Mouse (Mus musculus): Measurements from ENCODE around the gene Gm42421. TPM values are rescaled to one million over a fixed set of nuclear protein-coding genes. Genes with fewer than 3 reads are reported as not detected.

Gm42421 gene
- 1.2 and 1.9 TPM in 2 replicates for polyA plus RNA-seq (2016; fragmentation: Nextera tagmentation; extraction: Ambion mirVana)

DNA sequence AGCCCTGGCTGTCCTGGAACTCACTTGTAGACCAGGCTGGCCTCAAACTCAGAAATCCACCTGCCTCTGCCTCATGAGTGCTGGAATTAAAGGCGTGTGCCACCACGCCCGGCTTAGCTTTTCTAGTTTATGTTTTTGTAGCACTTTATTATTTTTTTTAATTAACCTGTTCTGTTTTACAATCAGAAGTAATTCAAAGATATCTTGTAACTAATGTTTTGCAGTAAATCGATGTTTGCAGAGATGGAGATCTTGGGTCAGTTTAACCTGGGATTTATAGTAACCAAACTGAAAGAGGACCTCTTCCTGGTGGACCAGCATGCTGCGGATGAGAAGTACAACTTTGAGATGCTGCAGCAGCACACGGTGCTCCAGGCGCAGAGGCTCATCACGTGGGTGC lies at the start of gene Gm42421:
Gene Gm42421 (plus strand): TSS at position 301 of the 400 bp plus-strand sequence.
- no peak for ATAC-seq (ENCODE audit: low FRiP score)
- Histone ChIP-seq H3K27me3 (no peaks in the 10 kb centered on the region), H3K4me1 (no peaks in the 10 kb centered on the region), H3K27ac (no peak within 1 kb of the TSS), H3K9me3 (replicated peaks) (no peaks in the 10 kb centered on the region), H3K36me3 (peaks cover 88% of the 10 kb centered on the region), H3K9ac (no peak within 1 kb of the TSS), H3K4me3 (no peak within 1 kb of the TSS), H3K4me2 (replicated peaks) (no peak within 1 kb of the TSS)
- 95% methylated on average over 8 of the region's 8 CpGs for WGBS

- Histone ChIP-seq H3K4me1 (no peaks in the 10 kb centered on the region), H3K9ac (no peak overlapping the region), H3K36me3 (peaks cover 94% of the 10 kb centered on the region), H3K27ac (no peak overlapping the region), H3K4me3 (no peak overlapping the region), H3K27me3 (no peaks in the 10 kb centered on the region), H3K9me3 (replicated peaks) (0 out of 2 replicates have a peak, but pooled peaks cover 7% of the 10 kb centered on the region), H3K4me2 (replicated peaks) (no peak overlapping the region)
- no peak for ATAC-seq (ENCODE audit: low FRiP score)
- 98% methylated on average over 3 of the region's 3 CpGs for WGBS
These were observed 42.7 kb upstream of the Gm42421 start for GRCm38 (mm10) chr5:143885274-143885673.

DNA sequence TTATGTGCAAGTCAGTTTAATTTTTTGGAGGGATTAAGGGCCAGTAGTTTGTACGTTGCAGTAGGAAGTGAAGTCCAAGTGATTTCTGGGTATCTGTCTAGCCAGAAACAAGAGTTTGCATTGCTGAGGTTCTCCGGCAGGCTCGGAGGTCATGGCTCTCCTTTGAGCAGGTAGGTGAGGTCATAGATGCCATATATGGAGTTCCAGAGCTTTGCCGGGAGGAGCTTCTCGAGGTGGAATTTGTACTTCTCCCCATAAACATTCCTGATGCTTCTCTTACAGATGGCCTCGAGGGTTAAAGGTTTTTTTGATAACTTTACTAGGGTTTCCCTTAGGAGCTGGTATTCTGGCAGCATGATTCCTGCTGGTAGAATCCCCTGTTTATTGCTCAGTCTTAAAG lies 37.2 kb upstream of the Gm42421 start:
- no peak for ATAC-seq (ENCODE audit: low FRiP score)
- 0 out of 2 replicates have a peak, but pooled peaks cover 4% of the 10 kb centered on the region for H3K9me3 ChIP-seq (replicated peaks)
- no peaks in the 10 kb centered on the region for H3K4me1 ChIP-seq
- no peak overlapping the region for H3K27ac ChIP-seq
- H3K4me3 ChIP-seq = no peak overlapping the region
- WGBS = 97% methylated on average over 6 of the region's 6 CpGs
- H3K4me2 ChIP-seq (replicated peaks) = no peak overlapping the region
- H3K27me3 ChIP-seq = no peaks in the 10 kb centered on the region
- no peak overlapping the region for H3K9ac ChIP-seq
- peaks cover 90% of the 10 kb centered on the region for H3K36me3 ChIP-seq

- Histone ChIP-seq H3K9me3 (replicated peaks) (no peaks in the 10 kb centered on the region), H3K4me1 (no peaks in the 10 kb centered on the region), H3K9ac (no peak overlapping the region), H3K27ac (no peak overlapping the region), H3K4me2 (replicated peaks) (no peak overlapping the region), H3K27me3 (no peaks in the 10 kb centered on the region), H3K36me3 (peaks cover 85% of the 10 kb centered on the region), H3K4me3 (no peak overlapping the region)
- ATAC-seq (ENCODE audit: low FRiP score) = no peak
- 84% methylated on average over 9 of the region's 9 CpGs for WGBS
These were observed 35.6 kb upstream of the Gm42421 start for GRCm38 (mm10) chr5:143892255-143892886.

DNA sequence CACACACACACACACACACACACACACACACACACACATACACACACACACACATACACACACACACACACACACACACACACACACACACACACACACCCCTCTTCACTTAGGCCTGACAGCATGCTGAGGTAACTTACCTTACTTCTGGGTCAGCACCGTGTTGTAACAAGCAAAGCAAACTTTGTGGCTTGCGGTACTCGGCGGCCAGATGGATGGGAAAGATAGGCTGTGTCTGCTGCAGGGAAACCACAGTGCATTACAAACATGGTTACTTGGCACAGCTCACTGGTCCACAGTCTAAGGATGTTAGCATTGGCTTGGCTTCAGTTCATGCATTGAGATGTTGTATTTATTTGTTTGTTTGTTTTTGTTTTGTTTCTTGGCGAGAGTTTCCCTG lies 34.6 kb upstream of the Gm42421 start:
- Histone ChIP-seq H3K4me3 (no peak overlapping the region), H3K27ac (no peak overlapping the region), H3K4me2 (replicated peaks) (no peak overlapping the region), H3K36me3 (peaks cover 86% of the 10 kb centered on the region), H3K9ac (no peak overlapping the region), H3K27me3 (no peaks in the 10 kb centered on the region), H3K4me1 (no peaks in the 10 kb centered on the region), H3K9me3 (replicated peaks) (no peaks in the 10 kb centered on the region)
- WGBS = 85% methylated on average over 5 of the region's 5 CpGs
- no peak for ATAC-seq (ENCODE audit: low FRiP score)

GRCm38 (mm10) chr5:143897635-143898330 lies 30.2 kb upstream of the Gm42421 start, which contains the start of gene Ankrd61:
Ankrd61 (minus strand) TSS chr5:143897685.
- Histone ChIP-seq H3K36me3 (peaks cover 88% of the 10 kb centered on the region), H3K4me2 (replicated peaks) (no peak within 1 kb of the TSS), H3K4me3 (no peak within 1 kb of the TSS), H3K27me3 (no peaks in the 10 kb centered on the region), H3K9ac (no peak within 1 kb of the TSS), H3K9me3 (replicated peaks) (no peaks in the 10 kb centered on the region), H3K27ac (no peak within 1 kb of the TSS), H3K4me1 (no peaks in the 10 kb centered on the region)
- WGBS = 90% methylated on average over 14 of the region's 14 CpGs
- ATAC-seq (ENCODE audit: low FRiP score) = no peak

GRCm38 (mm10) chr5:143902111-143902510 lies 25.9 kb upstream of the Gm42421 start:
- Histone ChIP-seq H3K4me1 (no peaks in the 10 kb centered on the region), H3K9ac (no peak overlapping the region), H3K27ac (no peak overlapping the region), H3K36me3 (peaks cover 94% of the 10 kb centered on the region), H3K27me3 (no peaks in the 10 kb centered on the region), H3K4me3 (no peak overlapping the region), H3K9me3 (replicated peaks) (no peaks in the 10 kb centered on the region), H3K4me2 (replicated peaks) (no peak overlapping the region)
- WGBS = 86% methylated on average over 3 of the region's 3 CpGs
- ATAC-seq (ENCODE audit: low FRiP score) = no peak

DNA sequence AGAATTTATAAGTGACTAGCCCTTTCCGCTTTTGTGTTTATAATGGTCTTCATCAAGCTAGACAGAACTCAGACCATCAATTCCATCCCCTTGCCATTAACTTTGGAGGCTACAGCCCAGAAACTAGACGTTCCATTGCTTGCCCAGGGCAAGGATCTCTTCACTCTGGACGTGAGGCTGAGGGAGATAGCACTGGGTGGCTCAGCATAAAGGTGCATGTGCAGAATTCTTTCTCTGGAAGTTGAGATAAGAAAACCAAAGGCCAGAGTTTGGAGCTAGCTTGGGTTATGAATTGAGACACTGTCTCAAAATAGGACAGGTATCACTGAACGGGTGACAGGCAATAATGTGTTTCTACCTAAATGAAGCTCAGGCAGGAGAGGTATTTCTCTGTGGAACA lies 24.2 kb upstream of the Gm42421 start:
- Histone ChIP-seq H3K4me3 (no peak overlapping the region), H3K4me2 (replicated peaks) (no peak overlapping the region), H3K9me3 (replicated peaks) (no peaks in the 10 kb centered on the region), H3K9ac (no peak overlapping the region), H3K36me3 (peaks cover 82% of the 10 kb centered on the region), H3K27ac (no peak overlapping the region), H3K4me1 (peaks cover 16% of the 10 kb centered on the region), H3K27me3 (no peaks in the 10 kb centered on the region)
- 95% methylated on average over 4 of the region's 4 CpGs for WGBS
- no peak for ATAC-seq (ENCODE audit: low FRiP score)

- 88% methylated on average over 8 of the region's 8 CpGs for WGBS
- no peak for ATAC-seq (ENCODE audit: low FRiP score)
- Histone ChIP-seq H3K27ac (no peak overlapping the region), H3K4me1 (peaks cover 26% of the 10 kb centered on the region), H3K27me3 (no peaks in the 10 kb centered on the region), H3K4me3 (no peak overlapping the region), H3K9me3 (replicated peaks) (no peaks in the 10 kb centered on the region), H3K36me3 (peaks cover 56% of the 10 kb centered on the region), H3K4me2 (replicated peaks) (no peak overlapping the region), H3K9ac (no peak overlapping the region)
These were observed 21.5 kb upstream of the Gm42421 start for GRCm38 (mm10) chr5:143906429-143906828.

DNA sequence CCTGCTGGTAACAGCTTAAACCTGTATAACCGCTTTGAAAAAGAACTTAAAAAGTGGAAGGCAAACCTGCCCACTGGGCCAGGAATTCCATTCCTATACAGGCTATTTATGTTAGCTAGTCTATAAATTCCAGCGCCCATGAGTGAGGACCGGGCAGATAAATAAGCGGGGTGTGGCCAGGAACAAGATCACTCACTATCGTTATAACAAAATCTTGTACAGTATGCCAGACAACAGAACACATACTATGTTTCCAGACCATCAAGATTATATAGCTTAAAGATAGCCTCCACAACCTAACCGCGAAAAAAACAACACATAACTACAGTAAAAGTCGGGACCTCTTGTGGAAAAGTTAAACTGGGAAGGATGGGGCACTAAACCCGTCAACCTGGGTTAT lies 19.0 kb upstream of the Gm42421 start:
- peak overlapping the region; percentile 80 for H3K4me2 ChIP-seq (replicated peaks)
- H3K9me3 ChIP-seq (replicated peaks) = no peaks in the 10 kb centered on the region
- H3K27me3 ChIP-seq = no peaks in the 10 kb centered on the region
- peak overlapping the region; percentile 77 for H3K27ac ChIP-seq
- peak overlapping the region; percentile 64 for H3K9ac ChIP-seq
- H3K36me3 ChIP-seq = peaks cover 37% of the 10 kb centered on the region
- H3K4me1 ChIP-seq = peaks cover 26% of the 10 kb centered on the region
- WGBS = 3% methylated on average over 9 of the region's 9 CpGs
- peak overlapping the region; percentile 68 for H3K4me3 ChIP-seq
- ATAC-seq (ENCODE audit: low FRiP score) = no peak

DNA sequence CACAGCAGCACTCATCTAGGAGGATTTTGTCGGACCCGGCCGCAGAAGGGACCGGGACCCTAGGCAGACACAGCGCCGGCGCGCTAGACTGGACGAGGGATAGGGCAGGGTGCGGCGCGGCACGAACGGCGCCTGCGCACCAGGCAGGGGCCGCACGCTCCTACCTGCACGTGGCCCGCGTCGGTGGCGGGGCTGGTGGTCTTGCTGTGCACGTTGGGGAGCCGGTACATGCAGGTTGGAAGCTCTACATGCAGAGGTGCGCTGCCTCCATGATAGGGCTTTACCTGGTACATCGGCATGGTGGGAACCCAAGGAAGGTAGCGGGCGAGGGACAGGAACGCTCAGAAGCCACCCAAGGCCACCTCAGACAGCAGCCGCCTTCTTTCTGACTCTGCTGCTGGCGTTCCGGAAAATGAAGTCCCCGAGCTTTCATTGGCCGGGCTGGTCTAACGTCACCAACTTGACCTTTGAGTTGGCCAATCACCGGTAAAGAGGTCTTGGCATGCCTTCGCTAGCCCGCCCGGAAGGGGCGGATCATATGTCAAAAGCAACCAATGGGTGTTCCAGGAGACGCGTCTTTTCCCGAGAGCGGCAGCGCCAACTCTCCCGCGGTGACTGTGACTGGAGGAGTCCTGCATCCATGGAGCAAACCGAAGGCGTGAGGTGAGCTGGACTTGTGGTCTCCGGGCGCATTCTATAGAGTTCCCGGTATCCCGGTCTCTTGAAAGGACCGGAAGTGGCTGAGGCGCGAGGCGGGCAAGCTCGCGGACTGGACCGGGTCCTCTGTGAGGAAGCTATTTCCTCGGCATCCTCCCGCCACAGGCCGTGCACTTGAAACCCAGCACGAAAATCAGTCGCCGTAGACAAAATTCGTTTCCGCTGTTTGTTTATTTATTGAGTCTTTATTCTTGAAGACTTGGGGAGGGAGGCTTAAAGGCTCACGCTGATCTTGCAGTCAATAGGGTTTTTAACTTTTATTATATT lies 18.3 kb upstream of the Gm42421 start, which contains the start of the genes Aimp2 and Pms2:
Gene Aimp2 (minus strand): TSS at position 431 of the 984 bp plus-strand sequence.
Gene Pms2 (plus strand): TSS at position 548 of the 984 bp plus-strand sequence.
- under 1% methylated on average over 70 of the region's 70 CpGs for WGBS
- H3K9ac ChIP-seq = peak within 1 kb of the TSS; percentile 64
- no peaks in the 10 kb centered on the region for H3K27me3 ChIP-seq

GRCm38 (mm10) chr5:143916221-143916620 lies 11.8 kb upstream of the Gm42421 start:
- Histone ChIP-seq H3K27ac (no peak overlapping the region), H3K9me3 (replicated peaks) (no peaks in the 10 kb centered on the region), H3K4me2 (replicated peaks) (no peak overlapping the region), H3K4me3 (no peak overlapping the region), H3K27me3 (no peaks in the 10 kb centered on the region), H3K9ac (no peak overlapping the region), H3K36me3 (peaks cover 55% of the 10 kb centered on the region), H3K4me1 (no peaks in the 10 kb centered on the region)
- WGBS = 92% methylated on average over 9 of the region's 9 CpGs
- ATAC-seq (ENCODE audit: low FRiP score) = no peak

More for the DNA sequence above, 18.3 kb upstream of the Gm42421 start, which contains the start of the genes Aimp2 and Pms2:
- Histone ChIP-seq H3K4me3 (peak within 1 kb of the TSS; percentile 68), H3K27ac (peak within 1 kb of the TSS; percentile 77), H3K4me2 (replicated peaks) (peak within 1 kb of the TSS; percentile 80), H3K9me3 (replicated peaks) (no peaks in the 10 kb centered on the region), H3K36me3 (peaks cover 34% of the 10 kb centered on the region), H3K4me1 (peaks cover 26% of the 10 kb centered on the region)
- peak; percentile 99 for ATAC-seq (ENCODE audit: low FRiP score)
